Mouse (Mus musculus): ENCODE results near the gene Pard6a.

Pard6a gene

GRCm38 (mm10) chr8:105700966-105701824 lies at the start of gene Pard6a, which contains the start of gene Acd:
Pard6a (plus strand) TSS chr8:105701148.
Acd (minus strand) TSS chr8:105701102.
- DNase-seq = peak; percentile 93 to 95

GRCm38 (mm10) chr8:105657641-105658040 lies 43.3 kb upstream of the Pard6a start:
- no peak for DNase-seq

- DNase-seq = peak in 1 of 2 experiments; percentile 26
Observed at GRCm38 (mm10) chr8:105661167-105661566, 39.8 kb upstream of the Pard6a start.

GRCm38 (mm10) chr8:105677891-105678290 lies 23.1 kb upstream of the Pard6a start:
- DNase-seq = no peak

- no peak for DNase-seq
Observed at GRCm38 (mm10) chr8:105685325-105685724, 15.6 kb upstream of the Pard6a start.

GRCm38 (mm10) chr8:105685796-105686308 lies 15.1 kb upstream of the Pard6a start, which contains the start of gene Carmil2:
Carmil2 (plus strand) TSS chr8:105686274.
- DNase-seq = peak; percentile 64 to 69

GRCm38 (mm10) chr8:105686551-105686950 lies 14.4 kb upstream of the Pard6a start:
- no peak for DNase-seq

GRCm38 (mm10) chr8:105687512-105687911 lies 13.4 kb upstream of the Pard6a start:
- no peak for DNase-seq

- DNase-seq = no peak
Observed at GRCm38 (mm10) chr8:105688242-105688752, 12.7 kb upstream of the Pard6a start.

GRCm38 (mm10) chr8:105689256-105689982 lies 11.5 kb upstream of the Pard6a start:
- DNase-seq = no peak

GRCm38 (mm10) chr8:105689983-105690360 lies 11.0 kb upstream of the Pard6a start:
- no peak for DNase-seq

- no peak for DNase-seq
Observed at GRCm38 (mm10) chr8:105690978-105691377, 10.0 kb upstream of the Pard6a start.

- no peak for DNase-seq
Observed at GRCm38 (mm10) chr8:105692449-105693182, 8.3 kb upstream of the Pard6a start.

GRCm38 (mm10) chr8:105693648-105694047 lies 7.3 kb upstream of the Pard6a start:
- DNase-seq = peak; percentile 40 to 50

- DNase-seq = no peak
Observed at GRCm38 (mm10) chr8:105694051-105694799, 6.7 kb upstream of the Pard6a start.

- no peak for DNase-seq
Observed at GRCm38 (mm10) chr8:105695080-105695780, 5.7 kb upstream of the Pard6a start.

- no peak for DNase-seq
Observed at GRCm38 (mm10) chr8:105697196-105697780, 3.7 kb upstream of the Pard6a start.

- no peak for DNase-seq
Observed at GRCm38 (mm10) chr8:105698734-105699133, 2.2 kb upstream of the Pard6a start.

- no peak for DNase-seq
Observed at GRCm38 (mm10) chr8:105699488-105700215, 1.3 kb upstream of the Pard6a start.

GRCm38 (mm10) chr8:105700566-105700965 lies 382 bp upstream of the Pard6a start:
- DNase-seq = peak; percentile 66 to 76
